Mouse (Mus musculus): ENCODE results near the gene Mast3.

Mast3 gene

DNA sequence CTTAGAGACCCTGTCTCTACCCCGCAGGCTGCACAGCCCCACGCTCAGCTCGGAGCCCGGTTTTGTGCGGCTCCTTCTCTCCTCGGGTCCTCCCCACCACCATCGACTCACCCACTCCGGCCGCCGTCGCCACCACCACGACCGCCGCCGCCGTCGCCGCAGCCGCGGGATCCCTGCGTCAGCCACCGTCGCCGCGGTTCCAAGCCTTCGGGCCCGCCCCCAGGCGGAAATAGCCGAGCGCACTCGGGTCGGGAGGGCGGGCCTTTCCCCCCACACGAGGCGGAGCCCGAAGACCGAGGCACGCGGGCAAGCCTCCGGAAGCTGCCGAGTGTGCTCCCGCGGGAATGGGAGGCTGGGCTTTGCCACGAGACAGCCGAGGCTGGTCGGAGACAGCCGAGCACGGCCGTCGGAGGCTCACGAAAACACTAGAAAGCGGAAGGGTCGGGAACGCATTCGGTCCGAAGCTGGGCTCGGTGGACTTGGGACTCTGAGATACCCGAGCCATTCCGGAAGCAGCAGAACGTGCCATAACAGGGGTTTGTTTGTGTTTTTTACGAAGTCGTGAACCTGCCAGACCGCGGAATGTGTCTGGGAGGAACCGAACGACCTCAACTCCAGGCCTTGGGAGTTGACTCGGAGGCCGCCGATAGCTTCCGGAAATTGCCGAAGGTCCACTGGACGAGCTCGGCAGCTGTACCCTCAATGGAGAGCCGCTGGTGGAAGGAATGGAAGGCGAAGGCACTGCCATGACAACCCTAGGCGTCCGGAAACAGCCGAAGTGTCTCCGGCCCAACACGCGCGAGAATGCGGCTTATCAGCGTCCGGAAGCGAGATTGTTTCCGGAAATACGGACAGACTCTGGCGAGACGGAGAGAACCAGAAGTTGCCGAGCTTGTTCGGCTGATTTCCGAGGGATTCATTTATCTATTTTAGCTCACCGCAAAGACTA, 28.1 kb downstream of the Mast3 start, which contains the start of gene Pik3r2:
TSS of gene Pik3r2 (minus strand) at position 218 of the 949 bp plus-strand sequence.
- DNase-seq (ENCODE audit: low read depth in 2 of 2, low spot score in 2 of 2) = peak; percentile 93 to 97

DNA sequence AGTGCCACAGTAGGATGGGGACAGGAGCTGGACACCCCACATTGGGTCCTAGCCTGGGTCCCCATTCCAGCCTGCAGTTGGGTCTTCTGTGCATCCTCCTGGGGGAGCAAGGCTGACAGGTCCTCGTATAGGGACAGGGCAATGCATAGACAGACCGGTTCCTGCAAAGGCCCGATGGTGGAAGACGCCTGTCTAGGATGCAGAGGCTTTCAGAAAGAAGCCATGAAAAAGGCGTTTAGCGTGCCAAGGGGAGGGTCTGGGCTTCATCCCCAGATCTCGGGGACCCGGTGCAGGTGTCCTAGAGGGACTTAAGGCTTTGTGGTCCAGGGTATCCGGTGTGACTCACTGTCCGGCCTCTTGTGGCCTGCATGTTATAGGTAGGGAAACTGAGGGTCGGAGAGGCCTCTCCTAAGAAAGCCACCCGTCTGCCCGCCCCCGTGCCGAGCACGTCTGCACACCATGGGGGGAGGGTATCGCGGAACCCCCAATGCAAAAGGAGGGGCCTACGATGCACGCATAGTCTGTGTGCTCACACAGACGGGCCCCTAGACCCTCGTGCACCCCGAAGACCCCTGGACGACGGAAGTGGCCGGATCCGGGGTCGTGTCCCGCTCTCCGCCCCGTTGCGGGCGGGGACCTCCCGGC, 28.9 kb downstream of the Mast3 start:
- DNase-seq (ENCODE audit: low read depth in 2 of 2, low spot score in 2 of 2) = no peak

DNA sequence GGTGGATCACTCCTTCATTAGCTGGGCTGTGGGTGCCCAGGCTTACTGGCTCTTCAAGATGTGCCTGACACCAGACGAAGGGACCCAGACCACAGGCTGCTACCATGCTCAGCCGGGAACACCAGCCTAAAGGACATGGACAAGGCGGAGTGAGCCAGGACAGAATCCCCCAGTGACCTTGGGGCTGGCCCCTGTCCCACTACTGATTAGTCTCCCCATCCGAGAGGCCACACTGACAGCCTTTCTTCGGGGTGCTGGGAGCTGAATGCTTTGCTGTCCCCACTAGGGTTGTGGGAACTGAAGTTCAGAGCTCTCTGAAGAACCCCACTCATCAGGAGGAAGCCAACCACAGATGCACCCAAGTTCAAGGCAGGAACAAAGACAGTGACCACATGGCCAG, 29.6 kb downstream of the Mast3 start:
- no peak for DNase-seq (ENCODE audit: low read depth in 2 of 2, low spot score in 2 of 2)

DNA sequence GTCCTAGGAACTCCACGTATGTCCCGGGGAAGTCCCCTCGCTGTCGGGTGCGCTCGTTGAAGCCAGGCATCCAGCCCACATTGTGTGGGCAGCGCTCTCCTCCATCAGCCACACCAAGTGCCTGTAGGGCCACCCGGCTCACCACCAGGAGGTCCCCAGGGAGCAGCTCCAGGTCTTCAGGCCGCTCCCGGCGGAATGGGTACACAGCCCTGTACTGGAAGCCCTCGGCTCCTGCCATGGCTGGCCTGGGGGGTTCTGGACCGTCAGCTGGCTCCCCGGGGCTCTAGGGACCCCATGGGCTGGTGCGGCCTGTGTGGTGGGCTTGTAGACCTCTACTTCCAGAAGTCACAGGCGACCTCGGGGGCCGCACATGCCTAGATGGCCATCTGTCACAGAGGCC, 30.1 kb downstream of the Mast3 start:
- no peak for DNase-seq (ENCODE audit: low read depth in 2 of 2, low spot score in 2 of 2)

DNA sequence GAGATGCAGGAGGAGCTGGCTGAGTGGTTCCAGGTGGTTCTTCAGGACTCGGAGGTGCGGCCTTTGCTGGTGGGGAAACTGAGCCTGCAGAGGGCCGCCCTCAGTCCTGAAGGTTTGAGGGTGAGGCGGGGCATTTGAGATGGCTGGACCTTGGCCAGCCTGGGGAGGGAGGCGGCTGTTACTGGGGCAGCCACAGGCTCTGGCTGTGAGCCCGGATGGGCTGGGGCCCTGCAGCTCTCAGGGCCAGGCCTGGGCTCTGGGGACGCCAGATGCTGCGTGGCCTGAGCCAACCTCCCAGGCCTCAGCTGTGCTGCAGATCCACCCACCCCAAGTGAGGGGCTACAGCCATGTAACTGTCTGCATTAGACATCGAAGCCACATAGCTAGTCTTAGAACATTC, 31.0 kb downstream of the Mast3 start:
- DNase-seq (ENCODE audit: low read depth in 2 of 2, low spot score in 2 of 2) = no peak

DNA sequence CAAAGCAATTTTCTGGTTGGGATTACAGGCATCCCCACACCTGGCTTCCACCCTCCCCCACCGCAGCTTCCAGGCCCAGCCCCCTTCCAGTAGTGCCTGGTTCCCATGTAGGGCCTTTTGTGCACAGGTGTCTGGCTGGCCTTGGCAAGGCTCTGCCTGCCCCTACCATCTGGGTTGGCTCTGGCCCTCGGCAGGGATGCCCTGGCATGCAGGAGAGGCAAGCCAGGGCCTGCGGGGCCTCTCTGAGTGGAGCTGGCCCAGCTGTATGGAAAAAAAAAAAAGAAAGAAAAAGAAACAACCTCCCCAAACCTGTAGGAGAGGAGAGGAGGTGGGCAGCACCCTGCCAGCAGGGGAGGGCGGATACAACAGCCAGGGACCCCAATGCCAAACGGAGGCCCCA, 31.4 kb downstream of the Mast3 start:
- no peak for DNase-seq (ENCODE audit: low read depth in 2 of 2, low spot score in 2 of 2)

DNA sequence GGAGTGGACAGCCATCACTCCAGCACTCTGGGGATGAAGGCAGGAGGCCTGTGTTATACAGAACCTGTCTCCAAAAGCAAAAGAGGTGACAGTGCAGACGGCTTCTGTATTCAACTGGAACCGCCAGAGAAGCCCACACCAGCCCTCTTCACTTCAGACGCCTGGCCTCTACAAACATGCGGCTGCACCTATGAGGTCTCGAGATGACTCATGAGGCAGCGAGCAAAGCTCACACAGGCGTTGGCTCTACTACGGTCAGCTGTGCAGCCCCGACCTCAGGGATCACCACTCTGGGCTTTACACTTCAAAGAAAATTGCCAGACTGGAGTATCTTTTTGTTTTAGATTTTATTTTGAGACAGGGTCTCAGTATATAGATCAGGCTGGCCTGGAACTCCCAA, 32.0 kb downstream of the Mast3 start:
- DNase-seq (ENCODE audit: low read depth in 2 of 2, low spot score in 2 of 2) = no peak

DNA sequence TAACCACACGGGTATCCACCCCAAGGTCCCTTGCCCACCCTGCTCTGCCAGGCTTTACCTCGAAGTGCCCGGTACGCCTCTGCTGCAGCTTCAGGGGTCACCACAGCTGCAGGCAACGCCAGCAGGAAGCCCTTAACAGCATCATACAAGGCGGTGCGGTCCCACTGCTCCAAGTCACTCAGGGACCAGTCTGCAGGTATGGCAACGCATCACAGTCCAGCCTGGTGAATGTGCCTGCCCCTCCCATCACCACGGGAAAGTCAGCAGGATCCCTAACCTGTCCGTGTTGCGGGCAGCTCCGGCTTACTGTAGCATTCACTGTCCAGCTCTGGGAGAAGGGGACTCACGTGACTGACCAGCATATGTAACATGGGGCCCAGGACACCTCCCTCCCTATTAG, 32.8 kb downstream of the Mast3 start:
- no peak for DNase-seq (ENCODE audit: low read depth in 2 of 2, low spot score in 2 of 2)

DNA sequence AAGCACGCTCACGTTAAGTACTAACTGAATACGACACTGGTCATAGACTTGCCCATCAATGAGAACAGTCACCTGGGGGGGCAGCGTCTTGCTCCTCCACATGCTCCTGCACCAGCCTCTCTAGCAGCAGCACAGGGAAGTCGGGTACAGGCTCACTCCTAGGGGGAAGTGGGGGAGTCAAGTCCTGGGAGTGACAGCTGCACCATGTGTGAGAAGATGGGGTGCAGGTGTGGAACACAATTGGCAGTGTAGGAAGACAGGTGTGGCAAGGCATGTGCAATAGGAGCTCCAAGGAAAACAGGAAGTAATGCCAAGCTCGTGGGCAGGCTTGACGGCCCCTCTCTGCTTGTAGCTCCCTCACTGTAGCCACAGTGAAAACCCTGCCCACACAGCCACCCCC, 33.6 kb downstream of the Mast3 start:
- no peak for DNase-seq (ENCODE audit: low read depth in 2 of 2, low spot score in 2 of 2)

DNA sequence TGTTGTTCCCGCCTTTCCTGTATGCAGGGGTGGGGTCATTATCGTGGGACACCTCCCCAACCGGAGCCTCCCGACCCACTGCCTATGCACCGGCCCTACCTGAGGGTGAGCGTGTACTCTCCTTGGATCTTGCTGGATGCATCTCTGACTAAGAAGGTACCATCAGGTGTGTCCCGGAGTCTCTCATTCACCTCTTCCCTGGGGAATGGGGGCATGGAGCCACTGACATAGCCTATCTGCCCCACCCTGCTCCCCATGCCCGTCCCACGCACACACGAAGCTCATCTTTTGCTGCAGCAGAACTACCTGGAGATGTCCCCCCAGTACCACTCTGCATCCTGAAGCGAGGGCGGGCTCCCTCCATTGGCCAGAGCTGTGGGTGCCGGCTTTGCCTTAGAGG, 34.1 kb downstream of the Mast3 start:
- no peak for DNase-seq (ENCODE audit: low read depth in 2 of 2, low spot score in 2 of 2)

DNA sequence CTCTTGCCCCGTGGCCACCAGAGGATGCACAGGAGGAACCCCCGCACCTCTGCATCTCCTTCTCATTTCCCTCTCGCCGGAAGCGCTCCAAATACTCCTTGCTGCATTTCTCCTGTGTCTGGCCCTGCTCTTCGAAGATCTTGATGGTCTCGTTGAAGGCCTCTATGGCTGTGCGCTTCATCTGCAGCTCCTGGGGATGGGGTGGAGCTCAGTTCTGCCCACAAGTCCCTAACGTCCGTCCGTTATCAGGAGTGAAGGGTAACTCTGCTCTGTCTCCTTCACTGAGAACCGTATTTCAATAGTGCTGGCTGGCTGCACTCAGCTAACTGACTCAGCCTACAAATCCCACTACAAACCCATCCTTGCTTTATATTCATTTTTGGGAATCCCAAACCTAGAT, 35.0 kb downstream of the Mast3 start:
- no peak for DNase-seq (ENCODE audit: low read depth in 2 of 2, low spot score in 2 of 2)

DNA sequence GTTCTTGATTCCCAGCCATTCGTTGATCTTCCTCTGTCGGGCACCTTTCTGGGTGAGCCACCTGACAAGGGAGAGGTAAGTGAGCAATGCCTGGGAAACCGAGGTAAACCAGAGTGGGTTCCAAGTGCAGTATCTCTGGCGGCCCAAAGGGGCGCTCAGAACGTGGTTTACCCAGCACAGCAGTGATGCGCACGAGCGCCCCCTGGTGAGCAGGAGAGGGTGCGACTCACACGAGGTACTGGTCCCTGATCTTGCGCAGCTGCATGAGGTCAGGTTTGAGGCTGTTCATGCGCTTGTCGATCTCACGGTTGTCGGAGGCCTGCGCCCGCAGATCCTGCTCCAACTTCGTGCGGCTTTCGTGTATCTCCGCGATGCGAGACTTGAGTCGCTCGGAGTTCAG, 35.5 kb downstream of the Mast3 start:
- DNase-seq (ENCODE audit: low read depth in 2 of 2, low spot score in 2 of 2) = peak; percentile 95 to 97

DNA sequence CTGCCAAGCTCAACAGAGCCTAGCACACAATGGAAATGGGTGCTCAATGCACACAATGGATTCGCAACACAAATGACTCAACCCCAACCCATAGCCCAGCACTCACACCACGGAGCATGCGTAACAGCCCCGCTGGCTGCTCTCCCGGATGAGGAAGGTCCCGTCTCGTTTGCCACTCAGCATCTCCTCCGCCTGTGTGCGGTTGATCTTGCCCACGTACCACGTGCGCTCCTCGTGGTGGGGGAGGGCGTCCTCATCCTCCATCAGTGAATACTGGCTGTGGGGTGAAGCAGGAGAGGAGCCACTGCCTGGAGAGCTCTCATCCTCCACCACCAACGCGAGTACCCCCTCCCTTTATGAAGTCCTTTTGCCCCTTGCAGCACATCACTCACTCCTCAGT, 35.9 kb downstream of the Mast3 start:
- no peak for DNase-seq (ENCODE audit: low read depth in 2 of 2, low spot score in 2 of 2)

DNA sequence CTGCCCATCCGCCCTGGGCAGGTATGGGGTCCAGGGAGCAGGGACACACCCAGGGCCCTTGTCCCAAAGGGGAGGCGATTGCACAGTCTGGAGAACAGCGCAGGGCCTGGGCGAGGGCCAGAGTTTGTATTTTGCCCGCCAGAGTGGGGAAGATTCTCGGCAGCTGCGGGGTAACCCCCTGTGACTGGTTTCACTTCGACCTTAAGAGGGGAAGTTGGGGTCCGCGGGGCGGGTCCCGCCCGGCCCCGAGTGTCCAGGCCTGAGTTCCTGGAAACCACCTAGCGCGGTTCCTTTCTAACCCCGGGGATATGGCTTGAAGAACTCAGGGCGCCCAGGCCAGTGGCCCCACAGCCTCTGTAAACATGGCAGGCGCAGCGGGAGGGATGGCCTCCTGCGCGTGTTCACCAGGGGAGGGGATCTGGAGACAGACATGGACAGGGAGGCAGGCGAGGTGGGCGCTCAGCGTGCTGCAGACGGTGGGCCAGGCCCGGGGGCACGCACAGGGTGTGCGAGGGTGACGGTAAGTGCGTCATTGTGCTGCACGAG, 36.5 kb downstream of the Mast3 start:
- no peak for DNase-seq (ENCODE audit: low read depth in 2 of 2, low spot score in 2 of 2)

DNA sequence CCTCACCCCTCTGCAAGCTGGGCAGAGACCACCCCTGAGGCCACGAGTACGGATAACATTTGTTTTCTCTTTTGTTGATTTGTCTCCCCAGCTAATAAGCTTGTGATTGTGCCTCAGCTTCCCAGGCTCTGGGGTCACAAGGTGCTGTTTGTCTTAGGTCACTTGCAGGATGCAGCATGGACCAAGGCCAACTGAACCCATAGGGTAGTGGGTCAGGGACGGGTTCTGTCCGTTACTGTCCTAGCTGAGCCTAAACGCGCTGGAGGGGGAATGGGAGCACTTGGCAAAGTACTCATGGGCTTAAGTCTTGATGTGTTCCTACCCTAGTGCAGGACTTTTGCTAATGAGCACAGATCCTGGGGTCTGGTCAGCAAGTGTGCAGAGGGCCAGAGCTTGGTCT, 37.4 kb downstream of the Mast3 start:
- no peak for DNase-seq (ENCODE audit: low read depth in 2 of 2, low spot score in 2 of 2)

DNA sequence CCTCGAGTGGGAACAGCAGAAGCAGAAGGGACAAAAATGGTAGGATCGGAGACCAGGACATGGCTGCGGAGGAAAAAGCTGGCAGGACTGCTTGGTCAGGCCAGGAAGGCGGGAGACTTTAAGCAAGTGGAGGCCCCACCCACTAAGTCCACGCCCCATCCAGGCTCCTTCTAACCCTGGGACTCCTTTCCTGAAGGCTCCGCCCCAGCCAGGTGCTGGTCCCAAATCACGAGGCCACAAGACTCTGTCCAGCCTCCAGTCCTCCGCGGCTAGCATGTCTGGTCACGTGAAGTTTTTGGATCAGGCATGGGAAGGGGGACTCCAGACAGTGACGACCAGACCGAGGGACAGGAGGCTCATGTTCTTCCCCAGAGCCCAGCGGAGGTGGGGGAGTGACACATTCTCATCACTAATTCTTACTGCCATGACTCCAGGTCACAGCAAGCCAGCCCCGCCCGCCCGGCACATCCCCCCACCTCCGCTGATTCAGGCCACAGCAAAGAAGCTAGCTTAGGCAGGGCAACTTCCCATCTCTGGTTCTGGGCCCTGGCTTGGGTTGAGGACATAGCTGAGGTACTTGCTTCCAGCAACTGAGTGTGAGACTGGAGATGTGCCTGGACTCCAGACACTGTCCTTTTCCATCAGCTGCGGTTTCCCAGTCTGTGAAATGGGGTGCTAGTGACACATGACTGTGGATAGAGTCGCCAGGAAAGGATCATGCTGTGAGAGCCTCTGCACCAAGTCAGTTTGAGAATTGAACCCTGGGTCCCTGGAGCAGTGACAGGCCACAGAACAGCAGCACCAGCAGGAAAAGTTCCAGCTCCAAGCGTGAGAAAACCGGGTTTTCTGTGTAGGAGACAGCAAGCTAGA, 38.0 kb downstream of the Mast3 start:
- no peak for DNase-seq (ENCODE audit: low read depth in 2 of 2, low spot score in 2 of 2)

DNA sequence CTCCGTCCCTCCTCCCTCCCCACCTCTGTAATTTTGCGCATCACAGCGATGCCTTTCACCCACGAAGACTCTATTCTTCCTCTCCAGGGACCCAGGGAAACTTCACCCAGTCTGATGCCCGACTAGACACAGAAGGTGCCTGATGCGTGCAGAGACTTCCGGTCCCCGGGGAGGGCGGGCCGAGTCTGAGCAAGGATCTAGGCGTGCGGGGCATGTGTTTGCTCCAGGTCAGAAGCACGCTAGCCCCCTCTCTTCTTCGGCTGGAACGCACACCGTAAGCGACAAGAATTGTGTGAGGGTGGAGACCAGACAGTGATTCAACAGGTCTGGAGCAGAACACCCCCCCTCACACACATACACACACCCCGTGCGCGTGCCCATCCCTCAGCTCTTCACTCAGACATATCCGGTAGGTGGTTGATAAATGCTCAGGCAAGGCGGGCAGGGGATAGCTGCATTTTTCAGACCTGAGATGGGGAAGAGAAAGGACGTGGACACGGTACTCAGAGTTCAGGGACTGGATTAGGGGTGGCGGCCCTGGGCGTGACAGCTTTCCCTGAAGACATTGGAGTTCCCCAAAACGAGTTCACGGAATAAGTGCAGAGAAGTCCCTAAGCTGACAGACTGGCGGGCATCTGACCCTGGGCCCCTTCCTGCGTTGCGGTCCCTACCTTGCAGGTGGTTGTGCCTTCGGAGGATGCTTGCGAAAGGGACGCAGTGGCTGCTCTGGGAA, 38.9 kb downstream of the Mast3 start:
- DNase-seq (ENCODE audit: low read depth in 2 of 2, low spot score in 2 of 2) = peak; percentile 57 to 64

DNA sequence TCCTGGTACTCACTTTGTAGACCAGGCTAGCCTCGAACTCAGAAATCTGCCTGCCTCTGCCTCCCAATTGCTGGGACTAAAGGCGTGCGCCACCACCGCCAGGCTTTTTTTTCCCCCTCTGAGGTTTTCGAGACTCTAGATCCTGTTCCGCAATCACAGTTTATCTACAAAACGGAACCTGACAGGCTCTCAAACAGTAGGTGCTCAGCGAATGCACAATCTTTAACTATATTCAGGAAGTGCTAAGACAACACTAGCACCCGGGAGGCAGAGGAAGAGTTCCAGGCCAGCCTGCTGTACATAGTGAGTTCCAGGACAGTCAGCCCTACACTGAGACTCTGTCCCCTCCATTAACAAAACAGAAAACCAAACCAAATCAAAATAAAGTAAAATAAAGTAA, 39.5 kb downstream of the Mast3 start:
- no peak for DNase-seq (ENCODE audit: low read depth in 2 of 2, low spot score in 2 of 2)

DNA sequence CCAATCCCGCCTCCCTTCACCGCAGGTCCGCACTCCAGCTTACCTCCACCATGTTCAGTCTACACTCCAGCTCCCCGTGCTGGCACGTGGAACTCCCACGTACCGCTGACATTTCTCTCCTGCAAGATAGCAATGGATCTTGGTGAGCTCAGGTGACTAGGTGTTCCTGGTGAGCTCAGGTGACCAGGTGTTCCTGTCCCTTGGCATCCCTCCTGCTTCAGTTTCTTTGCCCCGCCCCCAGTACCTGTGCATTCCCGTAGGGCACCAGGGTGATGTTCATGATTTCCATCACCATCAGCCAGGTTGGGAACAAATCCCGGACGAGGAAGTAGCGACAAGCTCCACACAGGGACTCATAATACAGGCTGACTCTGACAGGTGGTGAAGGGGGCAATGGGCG, 40.2 kb downstream of the Mast3 start:
- no peak for DNase-seq (ENCODE audit: low read depth in 2 of 2, low spot score in 2 of 2)

DNA sequence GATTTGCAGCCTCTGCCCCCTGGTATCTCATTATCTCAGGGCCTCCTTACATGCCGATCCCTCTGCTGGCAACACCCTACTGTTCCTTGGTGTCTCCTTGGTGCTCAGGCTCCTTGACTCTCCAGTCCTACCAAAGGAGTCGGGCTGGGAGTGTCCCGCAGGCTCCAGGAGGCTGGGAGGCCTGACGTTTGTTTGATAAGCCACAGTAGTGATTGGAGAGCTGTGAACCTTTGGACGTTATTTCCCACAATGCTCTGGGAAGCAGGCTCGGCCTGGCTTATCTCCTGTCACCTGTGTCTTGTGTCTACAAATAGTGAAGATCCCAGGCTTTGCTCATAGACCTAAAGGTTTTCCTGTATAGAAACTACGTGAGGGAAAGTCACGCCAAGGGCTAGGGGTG, 40.8 kb downstream of the Mast3 start:
- no peak for DNase-seq (ENCODE audit: low read depth in 2 of 2, low spot score in 2 of 2)

DNA sequence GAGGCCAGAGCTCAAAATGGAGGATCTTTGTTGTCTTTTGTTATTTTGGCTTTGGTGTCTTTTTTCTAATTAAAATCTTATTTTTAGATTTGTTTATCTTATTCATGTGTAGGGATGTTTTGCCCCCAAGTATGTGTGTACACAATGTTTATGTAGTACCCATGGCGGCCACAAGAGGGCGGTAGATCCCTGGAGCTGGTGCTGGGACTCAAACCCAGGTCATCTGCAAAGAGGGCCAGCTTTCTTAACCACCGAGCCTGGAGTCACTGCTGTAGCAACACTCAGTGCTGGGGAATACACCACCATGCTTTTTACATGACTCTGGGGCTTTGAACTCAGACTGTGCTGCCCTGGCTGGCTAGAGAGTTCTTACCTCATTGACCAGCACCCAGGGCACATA, 41.5 kb downstream of the Mast3 start:
- DNase-seq (ENCODE audit: low read depth in 2 of 2, low spot score in 2 of 2) = peak; percentile 50 to 59
